19 mouse cellular contexts compared by ENCODE assay signal in genomic region chr17:51240360-51240993, GRCm38 (mm10).
DNase-seq lines count a peak whose midpoint lies in the region; ATAC-seq lines count a peak whose summit lies in the region.
"Had no signal": no experiment of that assay in that cellular context is flagged by ENCODE, and none has a peak within 500 bp of the region (broad histone marks: within the 10 kb centered on the region; RNA-seq: fewer than 3 reads in every experiment).

No protein-coding gene starts in this region.

- H3K27me3 ChIP-seq in splenic B cell, adult 2 months (ENCODE audit: control insufficient read depth, insufficient read depth, low read length, poor library complexity, severe bottlenecking), result no peaks in the 10 kb centered on the region
- H3K27me3 ChIP-seq: embryonic facial prominence, embryonic 15.5 days; hindbrain, embryonic 12.5 days; limb, embryonic 12.5 days; midbrain, embryonic 12.5 days; neural tube, embryonic 13.5 days had no signal

- ATAC-seq in megakaryocyte, adult 5-6 weeks (ENCODE audit: poor library complexity, severe bottlenecking), result 0 out of 2 replicates have a peak, but pooled peaks have one; percentile 43
- ATAC-seq: intestine, embryonic 16.5 days; lung, postnatal 0 days had no signal

- H3K36me3 ChIP-seq in splenic B cell, adult 2 months (ENCODE audit: control insufficient read depth, insufficient read depth, low read length, poor library complexity, severe bottlenecking), result no peaks in the 10 kb centered on the region
- H3K36me3 ChIP-seq: embryonic facial prominence, embryonic 15.5 days; forebrain, embryonic 10.5 days; hindbrain, embryonic 12.5 days; limb, embryonic 12.5 days; midbrain, embryonic 12.5 days; neural tube, embryonic 13.5 days had no signal

- DNase-seq in lung, postnatal 36 days, result peak; percentile 5
- DNase-seq in lung, postnatal 14 days, result no peak
- peak; percentile 36 for DNase-seq in MEL-GATA-1-ER (ENCODE audit: extremely low read depth, low read depth)
- peak; percentile 63 for DNase-seq in splenic B cell, adult 2 months (ENCODE audit: low read depth, low spot score)
- DNase-seq in layer of hippocampus, adult 8-10 months (ENCODE audit: low spot score in 2 of 2), result no peak
- no peak for DNase-seq in layer of hippocampus, adult 9-11 months
- DNase-seq: cerebellum, adult 11-12 months; gastrocnemius, postnatal 14 days; kidney, postnatal 10 days; thymus, adult 2 months had no signal

Comparison
In these comparisons a context has a peak if more than half of its experiments do, and no peak if none do; other contexts are left out.
1. DNase-seq: peak in lung, postnatal 36 days (single experiment), MEL-GATA-1-ER (single experiment) and splenic B cell, adult 2 months (single experiment); none in lung, postnatal 14 days (single experiment), layer of hippocampus, adult 8-10 months (0 of 2) and layer of hippocampus, adult 9-11 months (single experiment).